Mouse (Mus musculus) liver, postnatal 0 days (tissue): Measurements from ENCODE around the gene Gm13287.
"Not testable (repeated sequence)": the region's sequence is repeated elsewhere in the genome, so short reads cannot be mapped to it uniquely, and the experiment has no call there.

ENCODE experiments used
- CTCF ChIP-seq: sonication (generic); IDR thresholded peaks from 2 replicates; pipeline ENCODE4 v1.5.1; 2016; ENCODE audit warnings: antibody characterized with exemption, low read depth
- EP300 ChIP-seq: IDR thresholded peaks from 2 replicates; pipeline ENCODE4 v1.6.1; 2016; ENCODE audit warnings: antibody characterized with exemption, low read depth, mild to moderate bottlenecking

DNA sequence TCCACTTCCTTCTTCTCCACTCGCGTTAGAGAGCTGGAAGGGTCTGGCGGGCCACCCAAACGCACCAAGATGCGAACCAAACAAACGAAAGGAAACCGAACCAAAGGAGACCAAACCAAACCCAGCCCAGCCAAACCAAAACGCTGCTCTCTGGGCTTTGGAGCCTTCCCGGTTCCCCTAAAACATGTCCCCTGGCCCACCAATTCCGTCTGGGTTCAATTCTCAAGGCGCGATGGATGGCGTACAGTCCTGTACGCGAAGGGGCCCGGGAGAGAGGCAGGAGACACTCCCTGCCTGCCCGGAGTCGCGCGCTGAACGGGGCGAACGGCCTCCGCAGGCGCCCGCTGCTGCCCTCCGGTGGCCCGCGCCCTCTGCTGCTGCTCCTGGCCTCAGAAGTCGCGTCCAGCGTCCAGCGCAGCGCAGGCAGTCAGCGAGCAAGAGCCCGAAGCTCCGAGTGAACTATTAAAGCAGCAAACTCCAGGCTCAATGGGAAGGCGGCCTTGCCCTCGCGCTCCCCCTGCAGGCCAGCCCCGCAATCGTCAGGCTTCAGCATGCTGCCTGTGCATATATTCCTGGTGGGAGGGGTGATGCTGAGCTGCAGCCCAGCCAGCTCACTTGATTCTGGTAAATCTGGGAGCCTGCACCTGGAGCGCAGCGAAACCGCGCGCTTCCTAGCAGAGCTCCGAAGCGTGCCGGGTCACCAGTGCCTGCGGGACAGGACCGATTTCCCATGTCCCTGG is 8.9 kb upstream of the Gm13287 start, which contains the start of gene Gm13275:
- TF ChIP-seq CTCF, result peak; percentile 44
- not testable (repeated sequence) for TF ChIP-seq EP300
